Mouse (Mus musculus): ENCODE data around the gene Cldn3.

GRCm38 (mm10) chr5:134948085-134948439 lies 38.0 kb upstream of the Cldn3 start:
- no peak for TF ChIP-seq EP300 (IDR thresholded peaks at IDR 0.05; ENCODE audit: low read depth)
- TF ChIP-seq CTCF (IDR thresholded peaks at IDR 0.05; ENCODE audit: low read depth) = no peak
